Mouse (Mus musculus): ENCODE results near the gene Sgcd. TPM values are rescaled to one million over a fixed set of nuclear protein-coding genes. Genes with fewer than 3 reads are reported as not detected.

The Sgcd gene
- total RNA-seq, 1 experiment from 2014 or later = not detected

GRCm38 (mm10) chr11:47343486-47343885, 645.3 kb downstream of the Sgcd start:
- ATAC-seq (ENCODE audit: extremely low read depth, insufficient number of reproducible peaks, low FRiP score, poor library complexity, severe bottlenecking) = no peak

DNA sequence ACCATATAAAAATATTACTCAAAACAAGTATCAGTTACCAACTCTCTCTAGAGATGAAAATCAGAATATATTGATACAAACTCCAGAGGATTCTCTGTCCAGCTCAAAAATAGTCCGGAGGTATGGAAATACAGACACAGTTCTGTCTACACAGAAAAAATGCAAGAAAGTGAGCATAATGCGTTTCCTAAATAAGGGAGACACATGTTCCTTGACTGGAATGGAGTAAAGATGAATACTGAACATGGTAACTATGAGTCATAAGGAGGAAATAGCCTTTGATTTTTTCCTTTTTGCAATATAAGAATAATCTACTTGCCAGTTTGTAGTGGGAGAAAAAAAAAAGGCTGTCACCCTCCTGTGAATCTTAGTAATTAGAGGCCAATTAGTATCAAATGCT, 655.1 kb downstream of the Sgcd start:
- ATAC-seq (ENCODE audit: extremely low read depth, insufficient number of reproducible peaks, low FRiP score, poor library complexity, severe bottlenecking) = no peak

- ATAC-seq (ENCODE audit: extremely low read depth, insufficient number of reproducible peaks, low FRiP score, poor library complexity, severe bottlenecking) = no peak
These were observed 683.2 kb downstream of the Sgcd start for GRCm38 (mm10) chr11:47305579-47305978.

DNA sequence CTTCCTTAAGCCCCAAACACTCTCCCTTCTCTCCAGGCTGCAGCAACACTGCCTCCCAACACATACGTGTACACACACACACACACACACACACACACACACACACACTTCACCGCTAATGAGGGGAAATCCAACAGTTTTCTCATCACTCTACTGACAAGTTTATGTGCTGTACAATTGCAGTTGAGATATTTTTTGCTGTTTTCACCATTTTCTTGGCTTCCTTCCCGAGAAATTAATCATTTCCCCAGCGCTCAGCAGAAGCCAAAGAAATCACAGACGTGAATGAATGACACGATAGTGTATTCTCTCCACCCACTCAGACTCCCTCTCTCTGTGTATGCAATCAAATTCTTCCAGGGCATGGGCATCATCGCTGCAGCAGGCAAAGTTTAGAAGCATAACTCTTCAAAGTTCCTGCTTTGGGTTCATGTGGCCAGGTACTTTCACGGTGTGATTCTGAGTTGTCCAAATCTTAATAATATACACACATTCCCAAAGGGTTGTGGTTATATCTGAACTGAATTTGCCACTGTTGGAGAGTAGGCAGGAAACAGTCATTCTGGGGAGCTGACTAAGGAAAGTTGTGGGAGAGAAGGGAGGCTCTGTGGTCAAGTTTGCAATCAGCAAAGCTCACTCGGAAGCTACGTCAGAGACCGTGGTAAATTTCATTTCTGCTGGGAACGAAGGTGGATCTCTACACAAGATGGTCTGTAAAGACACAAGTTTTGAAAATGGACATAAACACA, 683.9 kb downstream of the Sgcd start:
- no peak for ATAC-seq (ENCODE audit: extremely low read depth, insufficient number of reproducible peaks, low FRiP score, poor library complexity, severe bottlenecking)

- ATAC-seq (ENCODE audit: extremely low read depth, insufficient number of reproducible peaks, low FRiP score, poor library complexity, severe bottlenecking) = no peak
These were observed 689.0 kb downstream of the Sgcd start for GRCm38 (mm10) chr11:47299777-47300176.

- no peak for ATAC-seq (ENCODE audit: extremely low read depth, insufficient number of reproducible peaks, low FRiP score, poor library complexity, severe bottlenecking)
These were observed 690.9 kb downstream of the Sgcd start for GRCm38 (mm10) chr11:47297805-47298340.

DNA sequence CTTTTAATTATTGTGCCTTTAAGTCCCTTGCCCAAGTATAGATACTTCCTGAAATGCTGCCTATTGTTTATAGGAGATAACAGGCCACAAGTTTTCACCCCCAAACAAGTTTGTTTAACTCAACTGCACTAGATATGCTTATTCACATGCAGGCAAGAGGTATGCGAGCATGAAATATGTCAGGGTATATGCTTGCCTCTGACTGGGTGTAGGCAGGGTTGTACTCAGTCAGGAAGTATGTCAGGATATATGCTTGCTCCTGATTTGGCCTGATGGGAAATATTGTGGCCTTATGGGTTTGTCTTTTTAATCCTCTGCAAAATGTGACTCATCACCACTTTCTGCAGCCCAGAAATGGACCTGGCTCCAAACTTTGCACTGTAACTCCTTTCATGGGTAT, 694.0 kb downstream of the Sgcd start:
- ATAC-seq (ENCODE audit: extremely low read depth, insufficient number of reproducible peaks, low FRiP score, poor library complexity, severe bottlenecking) = no peak

- no peak for ATAC-seq (ENCODE audit: extremely low read depth, insufficient number of reproducible peaks, low FRiP score, poor library complexity, severe bottlenecking)
These were observed 712.2 kb downstream of the Sgcd start for GRCm38 (mm10) chr11:47276586-47276985.

- ATAC-seq (ENCODE audit: extremely low read depth, insufficient number of reproducible peaks, low FRiP score, poor library complexity, severe bottlenecking) = no peak
These were observed 720.2 kb downstream of the Sgcd start for GRCm38 (mm10) chr11:47268556-47268955.

- no peak for ATAC-seq (ENCODE audit: extremely low read depth, insufficient number of reproducible peaks, low FRiP score, poor library complexity, severe bottlenecking)
These were observed 724.3 kb downstream of the Sgcd start for GRCm38 (mm10) chr11:47264267-47264984.

DNA sequence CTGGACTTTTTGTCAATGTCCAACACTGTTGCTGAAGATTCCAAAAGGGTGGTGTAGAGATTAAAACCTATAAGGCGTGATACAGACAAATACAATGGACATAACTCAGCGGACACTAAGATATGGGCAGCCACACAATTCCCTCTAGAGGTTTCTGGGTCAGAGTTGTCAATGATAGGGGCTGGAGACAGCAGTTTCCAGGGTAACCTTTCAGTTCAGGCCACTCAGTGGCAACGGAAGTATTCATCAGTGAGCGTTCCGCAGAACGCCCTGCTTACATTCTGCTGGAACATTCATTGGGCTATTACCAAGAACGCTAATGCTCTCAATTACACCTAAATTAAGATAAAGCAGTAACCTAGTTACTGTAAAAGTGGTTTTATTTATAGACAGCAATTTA, 738.5 kb downstream of the Sgcd start:
- ATAC-seq (ENCODE audit: extremely low read depth, insufficient number of reproducible peaks, low FRiP score, poor library complexity, severe bottlenecking) = no peak

DNA sequence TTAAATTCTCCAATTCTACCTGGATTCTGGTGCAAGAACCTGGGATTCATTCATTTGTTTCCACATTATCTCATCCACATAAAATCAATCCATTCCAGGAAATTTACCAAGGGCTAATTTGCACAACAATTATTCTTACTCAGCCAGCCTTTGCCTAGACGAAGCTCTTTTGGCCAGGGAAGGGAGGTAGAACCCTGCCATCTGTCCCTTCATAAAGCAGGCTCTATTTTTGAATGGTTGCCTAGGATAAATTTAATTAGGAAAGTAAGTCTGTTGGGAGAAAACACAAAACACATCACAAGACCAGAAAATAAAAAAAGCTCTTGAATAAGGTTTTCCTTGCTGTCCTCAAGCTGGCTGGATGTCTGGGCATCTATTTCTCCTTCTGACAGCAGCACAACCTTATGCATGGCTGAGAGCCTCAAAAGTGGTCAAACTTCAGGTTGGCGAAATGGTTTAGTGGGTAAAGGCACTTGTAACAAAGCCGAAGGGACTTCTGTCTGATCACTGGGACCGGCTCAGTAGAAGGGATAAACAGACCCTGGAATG, 740.4 kb downstream of the Sgcd start:
- ATAC-seq (ENCODE audit: extremely low read depth, insufficient number of reproducible peaks, low FRiP score, poor library complexity, severe bottlenecking) = no peak

DNA sequence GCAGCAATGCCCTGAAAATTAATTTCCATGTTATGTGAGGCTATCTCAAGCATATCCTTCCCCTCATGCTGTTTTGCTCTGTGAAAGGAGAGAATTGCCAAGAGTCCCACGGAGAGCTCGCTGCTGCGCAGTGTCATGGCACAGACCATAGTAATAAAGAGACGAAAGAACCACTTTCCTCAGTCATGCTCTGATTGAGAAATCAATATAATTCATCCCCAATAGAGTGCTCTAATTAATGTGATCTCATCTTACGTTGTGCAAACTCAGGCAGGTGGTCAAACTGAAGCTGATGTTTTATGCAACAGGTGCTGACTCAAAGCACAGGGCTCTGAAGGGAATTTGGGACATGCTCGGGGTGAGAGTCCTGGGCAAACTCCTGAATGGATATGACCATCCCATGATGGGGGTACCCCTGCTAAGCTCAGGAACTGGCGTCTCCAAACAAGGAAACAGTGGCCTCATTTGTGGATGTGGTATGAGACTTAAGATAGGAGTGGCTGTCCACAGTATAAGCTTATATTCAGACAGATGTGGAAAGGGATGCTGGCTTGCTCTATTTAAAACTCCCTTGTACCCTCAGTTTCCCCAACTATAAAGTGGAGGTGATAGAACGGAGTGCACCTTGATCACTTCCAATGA, 740.9 kb downstream of the Sgcd start:
- no peak for ATAC-seq (ENCODE audit: extremely low read depth, insufficient number of reproducible peaks, low FRiP score, poor library complexity, severe bottlenecking)

DNA sequence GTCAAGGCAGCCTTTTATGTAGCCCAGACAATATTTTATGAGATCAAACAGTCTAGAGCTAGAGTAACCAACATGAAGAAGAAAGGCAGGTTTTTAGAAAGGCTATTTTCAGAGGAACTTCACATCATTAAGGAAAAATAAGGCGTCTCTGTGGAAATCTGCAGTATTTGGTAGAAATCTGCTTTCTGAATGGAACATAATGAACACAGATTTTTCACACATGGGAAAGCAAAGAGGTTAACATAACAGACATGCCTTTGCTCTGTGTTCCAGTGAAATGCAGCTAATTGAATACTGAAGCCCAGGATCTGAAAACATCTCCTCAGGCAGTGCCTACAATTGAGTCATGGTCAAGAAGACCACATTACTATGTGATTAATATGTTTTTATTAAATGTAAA, 746.4 kb downstream of the Sgcd start:
- no peak for ATAC-seq (ENCODE audit: extremely low read depth, insufficient number of reproducible peaks, low FRiP score, poor library complexity, severe bottlenecking)

- ATAC-seq (ENCODE audit: extremely low read depth, insufficient number of reproducible peaks, low FRiP score, poor library complexity, severe bottlenecking) = no peak
These were observed 760.5 kb downstream of the Sgcd start for GRCm38 (mm10) chr11:47228222-47228621.

- ATAC-seq (ENCODE audit: extremely low read depth, insufficient number of reproducible peaks, low FRiP score, poor library complexity, severe bottlenecking) = no peak
These were observed 764.6 kb downstream of the Sgcd start for GRCm38 (mm10) chr11:47224148-47224547.

GRCm38 (mm10) chr11:47211531-47211930, 777.2 kb downstream of the Sgcd start:
- ATAC-seq (ENCODE audit: extremely low read depth, insufficient number of reproducible peaks, low FRiP score, poor library complexity, severe bottlenecking) = no peak

GRCm38 (mm10) chr11:47206461-47206860, 782.3 kb downstream of the Sgcd start:
- no peak for ATAC-seq (ENCODE audit: extremely low read depth, insufficient number of reproducible peaks, low FRiP score, poor library complexity, severe bottlenecking)

GRCm38 (mm10) chr11:47199106-47199505, 789.7 kb downstream of the Sgcd start:
- no peak for ATAC-seq (ENCODE audit: extremely low read depth, insufficient number of reproducible peaks, low FRiP score, poor library complexity, severe bottlenecking)
